Mouse (Mus musculus) limb, embryonic 10.5 days (tissue): Measurements from ENCODE around the gene Glra2. TPM values are rescaled to one million over a fixed set of nuclear protein-coding genes. Genes with fewer than 3 reads are reported as not detected.
"Not testable (repeated sequence)": the region's sequence is repeated elsewhere in the genome, so short reads cannot be mapped to it uniquely, and the experiment has no call there.

Experiments used
- DNase-seq: peaks from one replicate; pipeline ENCODE4 v3.0.0-alpha.2; 2017; ENCODE audit warnings: low spot score
- H3K27ac ChIP-seq: fragments of 300-500 bp; sonication (generic); 2 replicates; pipeline ENCODE4 v1.5.1; 2016; ENCODE audit warnings: mild to moderate bottlenecking
- H3K27me3 ChIP-seq: fragments of 300-500 bp; sonication (generic); 2 replicates; pipeline ENCODE4 v1.6.1; 2016; ENCODE audit warnings: low read depth, mild to moderate bottlenecking; ENCODE audit not compliant: poor library complexity, severe bottlenecking
- H3K36me3 ChIP-seq: fragments of 300-500 bp; sonication (generic); 2 replicates; pipeline ENCODE4 v1.6.1; 2016; ENCODE audit warnings: mild to moderate bottlenecking, moderate library complexity
- H3K4me1 ChIP-seq: fragments of 300-500 bp; sonication (generic); 2 replicates; pipeline ENCODE4 v1.6.1; 2016
- H3K4me3 ChIP-seq: fragments of 300-500 bp; sonication (generic); 2 replicates; pipeline ENCODE4 v1.5.1; 2016; ENCODE audit warnings: mild to moderate bottlenecking, moderate library complexity
- H3K9me3 ChIP-seq: fragments of 300-500 bp; sonication (generic); replicated peaks from 2 replicates; pipeline ENCODE4 v1.6.1; 2016; ENCODE audit warnings: mild to moderate bottlenecking
- WGBS: fragments of 180-500 bp; shearing (Covaris S2); methylation state at CpG from one replicate; pipeline ENCODE4 v1.1.7; 2016; 5-methylcytosine and 5-hydroxymethylcytosine counted together
- polyA plus RNA-seq: library from polyadenylated mRNA; unstranded; fragments of >200 nt; fragmentation: Nextera tagmentation; extraction: Ambion mirVana; gene quantifications from 2 replicates; pipeline ENCODE4 v1.2.1, GENCODE M21; 2016

Glra2 gene
- polyA plus RNA-seq = not detected in 2 replicates

- H3K4me1 ChIP-seq = no peaks in the 10 kb centered on the region
- H3K4me3 ChIP-seq = no peak within 1 kb of the TSS
- no peaks in the 10 kb centered on the region for H3K36me3 ChIP-seq
- 11% methylated on average over 12 of the region's 12 CpGs for WGBS
- H3K9me3 ChIP-seq = no peaks in the 10 kb centered on the region
- H3K27me3 ChIP-seq = peaks cover 11% of the 10 kb centered on the region
- no peak within 1 kb of the TSS for H3K27ac ChIP-seq
- DNase-seq = peak; percentile 49
Observed at GRCm38 (mm10) chrX:165326939-165327698, at the start of gene Glra2. Gene Glra2, minus strand, starts transcription at chrX:165327393.

- 83% methylated on average over 1 of the region's 1 CpGs for WGBS
- Histone ChIP-seq H3K4me1 (no peaks in the 10 kb centered on the region), H3K4me3 (no peak overlapping the region), H3K36me3 (no peaks in the 10 kb centered on the region), H3K27ac (no peak overlapping the region), H3K9me3 (no peaks in the 10 kb centered on the region), H3K27me3 (0 out of 2 replicates have a peak, but pooled peaks cover 8% of the 10 kb centered on the region)
- no peak for DNase-seq
Observed at GRCm38 (mm10) chrX:165362798-165363197, 35.6 kb upstream of the Glra2 start.

GRCm38 (mm10) chrX:165344611-165345010, 17.4 kb upstream of the Glra2 start:
- H3K36me3 ChIP-seq = no peaks in the 10 kb centered on the region
- no peak overlapping the region for H3K27ac ChIP-seq
- DNase-seq = no peak
- no peaks in the 10 kb centered on the region for H3K4me1 ChIP-seq
- WGBS = 93% methylated on average over 5 of the region's 5 CpGs
- no peaks in the 10 kb centered on the region for H3K27me3 ChIP-seq
- H3K4me3 ChIP-seq = no peak overlapping the region
- no peaks in the 10 kb centered on the region for H3K9me3 ChIP-seq

- Histone ChIP-seq H3K27me3 (peaks cover 7% of the 10 kb centered on the region; the same call in 1 of the 2 replicates), H3K4me3 (no peak overlapping the region), H3K4me1 (no peaks in the 10 kb centered on the region), H3K36me3 (no peaks in the 10 kb centered on the region), H3K27ac (no peak overlapping the region), H3K9me3 (no peaks in the 10 kb centered on the region)
- WGBS = 16% methylated on average over 9 of the region's 9 CpGs
- DNase-seq = peak; percentile 32
Observed at GRCm38 (mm10) chrX:165327699-165328333, 623 bp upstream of the Glra2 start.

GRCm38 (mm10) chrX:165193550-165193949, 133.6 kb downstream of the Glra2 start:
- Histone ChIP-seq H3K9me3 (no peaks in the 10 kb centered on the region), H3K27me3 (peaks cover 40% of the 10 kb centered on the region), H3K4me3 (no peak overlapping the region), H3K27ac (no peak overlapping the region), H3K36me3 (no peaks in the 10 kb centered on the region), H3K4me1 (no peaks in the 10 kb centered on the region)
- WGBS = 79% methylated on average over 1 of the region's 1 CpGs
- no peak for DNase-seq

- Histone ChIP-seq H3K36me3 (no peaks in the 10 kb centered on the region), H3K27me3 (peaks cover 45% of the 10 kb centered on the region), H3K4me3 (no peak overlapping the region), H3K4me1 (no peaks in the 10 kb centered on the region), H3K27ac (no peak overlapping the region), H3K9me3 (no peaks in the 10 kb centered on the region)
- no peak for DNase-seq
- WGBS = 38% methylated on average over 1 of the region's 1 CpGs
Observed at GRCm38 (mm10) chrX:165191170-165191569, 136.0 kb downstream of the Glra2 start.

GRCm38 (mm10) chrX:165182948-165183347, 144.2 kb downstream of the Glra2 start:
- not testable (repeated sequence) for H3K4me1 ChIP-seq, H3K27ac ChIP-seq, H3K36me3 ChIP-seq, H3K4me3 ChIP-seq, H3K9me3 ChIP-seq, DNase-seq
- peaks cover 30% of the 10 kb centered on the region; the same call in 1 of the 2 replicates for H3K27me3 ChIP-seq
- WGBS = 94% methylated on average over 2 of the region's 2 CpGs

- no peak overlapping the region for H3K4me3 ChIP-seq
- 0 out of 2 replicates have a peak, but pooled peaks cover 7% of the 10 kb centered on the region for H3K27me3 ChIP-seq
- DNase-seq = no peak
- WGBS = 86% methylated on average over 1 of the region's 1 CpGs
- no peaks in the 10 kb centered on the region for H3K36me3 ChIP-seq
- H3K9me3 ChIP-seq = no peaks in the 10 kb centered on the region
- no peak overlapping the region for H3K27ac ChIP-seq
- no peaks in the 10 kb centered on the region for H3K4me1 ChIP-seq
Observed at GRCm38 (mm10) chrX:165156549-165156948, 170.6 kb downstream of the Glra2 start.

GRCm38 (mm10) chrX:165104171-165104570, 223.0 kb downstream of the Glra2 start:
- Histone ChIP-seq H3K27me3 (peaks cover 6% of the 10 kb centered on the region; the same call in 1 of the 2 replicates), H3K4me1 (no peaks in the 10 kb centered on the region), H3K4me3 (no peak overlapping the region), H3K27ac (no peak overlapping the region), H3K9me3 (no peaks in the 10 kb centered on the region), H3K36me3 (no peaks in the 10 kb centered on the region)
- DNase-seq = no peak
- WGBS = 84% methylated on average over 1 of the region's 1 CpGs
